Mouse (Mus musculus): ENCODE results near the gene Tmsb15l.
"Not testable (repeated sequence)": the region's sequence is repeated elsewhere in the genome, so short reads cannot be mapped to it uniquely, and the experiment has no call there.

The Tmsb15l gene

DNA sequence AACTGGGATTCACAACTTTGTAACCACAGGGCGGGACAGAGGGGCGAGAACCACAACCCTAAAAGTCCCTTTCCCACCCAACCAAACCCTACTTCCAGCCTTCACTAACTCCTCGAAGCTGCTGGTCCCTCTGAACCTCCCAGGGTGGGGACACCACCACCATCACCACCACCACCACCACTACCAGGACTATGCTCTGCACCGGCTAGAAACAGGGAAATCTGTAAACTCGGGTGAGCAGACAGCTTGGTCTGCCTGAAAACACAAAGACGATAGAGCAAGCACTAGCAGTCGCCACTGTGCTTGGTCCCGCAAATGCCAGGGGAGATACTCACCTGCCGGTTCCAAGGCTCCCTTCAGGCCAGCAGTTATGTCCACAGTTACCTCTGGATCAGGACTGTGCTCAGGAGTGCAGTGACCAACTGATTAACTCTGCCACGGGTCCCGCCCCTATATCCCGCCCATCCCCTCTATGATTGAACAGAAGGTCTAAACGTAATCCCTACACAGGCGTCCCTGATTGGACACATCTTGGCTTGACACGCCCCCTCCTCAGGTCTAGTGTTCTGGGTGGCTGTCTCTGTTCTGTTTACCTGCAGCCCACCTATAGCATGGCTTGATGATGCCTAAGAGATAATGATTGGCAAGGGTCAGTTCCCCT, at the start of gene Tmsb15l, which contains the start of gene Tmsb15b1:
Gene Tmsb15l, minus strand, starts transcription at position 446 of the 661 bp plus-strand sequence.
Gene Tmsb15b1, minus strand, starts transcription at position 451 of the 661 bp plus-strand sequence.
- DNase-seq (ENCODE audit: low read depth) = peak; percentile 17

DNA sequence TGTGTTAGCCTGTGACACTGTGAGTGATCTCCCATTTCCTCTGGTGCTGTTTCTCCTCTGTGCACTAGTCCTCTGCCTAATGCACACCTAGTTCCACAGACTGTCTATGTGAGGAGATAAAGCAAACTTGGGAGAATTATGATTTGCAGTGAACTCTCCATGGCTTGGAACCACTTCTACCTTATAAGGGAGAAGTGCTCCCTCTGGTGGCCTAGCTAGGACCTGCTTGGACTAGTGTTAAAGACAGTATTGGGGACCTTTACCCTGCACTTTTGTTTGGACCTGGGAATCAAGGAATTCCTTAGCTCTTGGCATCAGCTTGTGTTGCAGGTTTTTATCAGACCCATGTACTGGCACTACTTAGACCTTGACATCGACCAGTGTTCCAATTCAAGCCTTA, 42.6 kb upstream of the Tmsb15l start:
- DNase-seq (ENCODE audit: low read depth) = peak; percentile 56

GRCm38 (mm10) chrX:137017668-137018067, 41.0 kb upstream of the Tmsb15l start:
- no peak for DNase-seq (ENCODE audit: low read depth)

GRCm38 (mm10) chrX:137015099-137015709, 38.5 kb upstream of the Tmsb15l start:
- peak; percentile 40 for DNase-seq (ENCODE audit: low read depth)

- no peak for DNase-seq (ENCODE audit: low read depth)
Observed at GRCm38 (mm10) chrX:136996256-136996655, 19.6 kb upstream of the Tmsb15l start.

DNA sequence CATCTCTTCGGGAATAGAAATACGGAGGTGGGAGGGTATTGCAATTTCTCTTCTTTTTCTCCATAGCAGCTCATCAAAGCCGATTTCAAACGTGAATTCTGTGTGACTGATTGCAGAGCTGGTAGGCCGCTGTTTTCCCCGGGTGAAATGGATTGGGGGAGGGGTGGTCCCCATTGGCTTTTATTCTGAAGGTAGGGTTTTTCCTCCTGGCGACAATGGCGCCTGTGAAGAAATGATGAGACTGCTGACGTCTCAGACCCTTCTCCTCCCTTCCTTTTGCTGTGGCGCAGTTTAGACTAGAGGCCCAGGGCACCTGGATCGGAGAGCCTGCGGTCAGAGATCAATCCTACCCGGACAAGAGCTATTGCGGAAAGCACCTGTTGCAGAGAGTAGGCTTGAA, 17.0 kb upstream of the Tmsb15l start:
- no peak for DNase-seq (ENCODE audit: low read depth)

DNA sequence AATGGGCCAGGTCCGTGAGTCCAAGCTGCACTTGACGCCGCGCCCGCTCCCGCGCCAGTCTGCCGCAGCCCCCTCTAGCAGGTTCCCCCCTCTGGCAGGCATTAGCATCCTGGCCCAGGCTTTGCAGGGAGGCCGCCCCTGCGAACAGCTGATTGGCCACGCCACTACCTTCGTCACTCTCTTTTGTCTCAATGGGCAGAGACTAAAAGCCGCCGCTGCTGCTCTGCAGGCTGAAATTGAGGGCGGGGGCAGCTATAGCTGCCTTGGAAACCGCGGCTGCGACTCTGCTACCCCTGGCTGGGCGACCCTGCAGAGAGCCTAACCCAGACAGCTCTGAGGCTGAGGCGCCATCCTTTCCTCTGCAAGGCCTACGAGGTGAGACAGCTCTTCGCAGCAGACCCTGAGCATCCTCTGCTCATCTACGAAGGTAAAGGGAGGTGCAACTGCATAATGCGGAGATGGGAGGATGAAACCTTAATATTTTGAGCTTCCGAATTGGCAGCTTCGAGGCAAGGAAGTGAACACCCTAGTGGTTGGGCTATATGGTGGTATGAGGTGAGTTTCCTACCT, 16.4 kb upstream of the Tmsb15l start, which contains the start of gene Zcchc18:
Gene Zcchc18, plus strand, starts transcription at position 178 of the 570 bp plus-strand sequence.
- DNase-seq (ENCODE audit: low read depth) = no peak

GRCm38 (mm10) chrX:136992191-136992965, 15.7 kb upstream of the Tmsb15l start:
- no peak for DNase-seq (ENCODE audit: low read depth)

DNA sequence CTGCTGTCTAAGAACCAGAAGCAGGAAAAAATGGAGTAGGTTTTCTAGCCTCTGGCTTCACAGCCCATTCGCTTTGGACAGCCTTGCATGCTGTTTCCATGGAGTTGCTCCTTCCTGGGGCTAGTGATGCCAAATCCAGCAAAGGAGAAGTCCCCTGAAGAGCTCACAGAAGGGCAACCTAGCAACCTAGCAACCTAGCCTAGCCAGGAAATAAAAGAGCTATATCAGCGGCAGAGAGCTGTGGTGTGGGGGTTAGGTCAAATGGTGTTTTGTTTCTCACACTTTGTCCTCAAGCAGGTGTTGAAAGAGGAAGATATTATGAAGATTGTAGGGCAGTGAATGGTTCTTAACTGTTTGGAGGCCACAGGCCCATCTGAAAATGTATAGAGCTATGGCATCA, 14.6 kb upstream of the Tmsb15l start:
- DNase-seq (ENCODE audit: low read depth) = no peak

GRCm38 (mm10) chrX:136986039-136986438, 9.4 kb upstream of the Tmsb15l start:
- no peak for DNase-seq (ENCODE audit: low read depth)

- no peak for DNase-seq (ENCODE audit: low read depth)
Observed at GRCm38 (mm10) chrX:136978616-136979015, 1.9 kb upstream of the Tmsb15l start.

GRCm38 (mm10) chrX:136975397-136975796, 1.3 kb downstream of the Tmsb15l start, which contains the start of gene Tmsb15b2:
Tmsb15b2 (minus strand) TSS chrX:136975497.
- DNase-seq (ENCODE audit: low read depth) = not testable (repeated sequence)

DNA sequence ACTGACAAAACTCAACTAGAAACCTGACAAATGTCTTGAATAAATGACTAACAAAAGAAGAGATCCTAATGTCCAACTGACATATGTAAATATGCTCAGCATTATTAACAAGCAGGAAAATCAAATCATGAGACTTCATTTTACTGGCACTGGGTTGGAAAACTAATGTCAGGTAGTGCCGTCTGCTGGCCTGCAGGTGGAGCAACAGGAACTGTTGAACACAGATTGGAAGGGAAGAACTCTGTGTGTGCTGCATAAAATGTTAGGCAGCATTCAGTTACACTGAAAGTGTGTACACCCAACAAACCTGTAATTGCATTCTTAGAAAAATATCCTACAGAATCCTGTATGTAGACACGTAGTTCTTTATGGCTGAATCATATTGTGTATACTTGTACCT, 17.0 kb downstream of the Tmsb15l start:
- DNase-seq (ENCODE audit: low read depth) = no peak

DNA sequence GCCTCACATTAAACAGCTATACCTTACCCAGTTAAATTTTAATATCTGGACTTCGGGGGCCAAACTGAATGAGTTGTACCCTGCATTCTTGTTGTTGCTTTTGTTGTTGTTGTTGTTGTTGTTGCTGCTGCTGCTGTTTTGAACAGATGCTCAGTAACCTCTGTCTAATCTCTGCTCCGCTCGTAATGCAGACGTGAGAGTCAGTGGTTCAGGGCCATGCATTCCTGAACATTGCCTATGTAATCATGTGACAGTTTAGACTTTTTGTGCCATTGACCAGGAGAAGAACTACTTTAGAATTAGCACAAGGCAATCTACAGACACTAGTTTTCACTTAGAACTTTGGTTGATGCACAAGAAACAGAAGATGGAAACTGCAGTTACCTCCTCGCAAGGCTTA, 18.4 kb downstream of the Tmsb15l start:
- not testable (repeated sequence) for DNase-seq (ENCODE audit: low read depth)

- not testable (repeated sequence) for DNase-seq (ENCODE audit: low read depth)
Observed at GRCm38 (mm10) chrX:136957583-136958279, 18.9 kb downstream of the Tmsb15l start.

DNA sequence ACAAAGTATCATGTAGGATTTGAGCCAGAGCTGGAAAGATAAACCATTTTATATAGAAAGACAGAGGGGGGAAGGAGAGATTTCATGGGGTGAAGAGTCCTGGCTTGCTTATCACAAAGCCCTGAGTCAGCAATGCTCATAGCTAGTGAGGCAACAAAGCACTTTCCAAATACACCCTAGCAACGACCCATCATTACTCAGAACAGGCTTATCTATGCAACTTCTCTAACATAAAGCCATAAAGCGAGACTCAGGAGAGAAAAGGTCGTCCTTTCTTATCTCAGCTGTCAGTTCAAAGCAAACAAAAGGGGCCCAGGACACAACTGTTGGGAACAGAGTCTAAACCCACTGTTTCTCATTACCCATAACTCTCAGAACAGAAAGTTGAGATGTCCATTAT, 38.7 kb downstream of the Tmsb15l start:
- no peak for DNase-seq (ENCODE audit: low read depth)

- no peak for DNase-seq (ENCODE audit: low read depth)
Observed at GRCm38 (mm10) chrX:136927031-136927430, 49.6 kb downstream of the Tmsb15l start, which contains the start of gene H2bfm. H2bfm (plus strand) TSS chrX:136927325.

- no peak for DNase-seq (ENCODE audit: low read depth)
Observed at GRCm38 (mm10) chrX:136925863-136926262, 50.8 kb downstream of the Tmsb15l start.
